ENCODE assay signal across 14 mouse cellular contexts in the genomic region with DNA sequence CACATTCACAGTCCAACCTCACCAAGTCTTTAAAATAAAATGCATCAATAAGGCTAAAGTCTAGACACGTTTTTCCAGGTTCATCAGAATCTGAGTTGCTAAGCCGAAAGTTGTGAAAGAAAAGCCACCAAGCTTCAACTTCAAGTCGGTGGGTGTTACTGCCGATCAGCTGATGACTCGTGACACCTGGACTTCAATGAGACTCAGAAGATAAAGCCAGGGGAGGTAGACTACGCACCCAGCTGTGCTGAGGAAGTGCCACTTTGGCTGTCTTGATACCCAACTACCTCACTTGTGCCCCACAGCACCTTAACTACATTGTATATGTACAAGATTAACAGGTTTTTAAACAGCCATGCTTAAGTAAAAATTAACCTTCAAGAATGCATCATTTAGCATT. TPM values are rescaled to one million over a fixed set of nuclear protein-coding genes. Genes with fewer than 3 reads are reported as not detected.
DNase-seq lines count a peak whose midpoint lies in the region; ATAC-seq and TF ChIP-seq lines count a peak whose summit lies in the region.
"Had no signal": no experiment of that assay in that cellular context is flagged by ENCODE, and none has a peak within 500 bp of the region (broad histone marks: within the 10 kb centered on the region; RNA-seq: fewer than 3 reads in every experiment).

No protein-coding gene starts in this region.

- no peak for TF ChIP-seq EP300 in heart, postnatal 0 days (IDR thresholded peaks at IDR 0.05; ENCODE audit: low read depth)
- TF ChIP-seq EP300 in CH12.LX (IDR thresholded peaks at IDR 0.05; ENCODE audit: low read length), result no peak
- TF ChIP-seq EP300 in stomach, postnatal 0 days (optimal IDR thresholded peaks at IDR 0.05), result no peak

- no peaks in the 10 kb centered on the region for H3K27me3 ChIP-seq in heart, postnatal 0 days (ENCODE audit: control insufficient read depth, insufficient read depth, low read length)
- no peaks in the 10 kb centered on the region for H3K27me3 ChIP-seq in heart, embryonic 10.5 days (ENCODE audit: insufficient read depth, poor library complexity, severe bottlenecking)
- H3K27me3 ChIP-seq in CH12.LX (replicated peaks) (no peaks in the 10 kb centered on the region), myocyte (ENCODE audit: control insufficient read depth, insufficient read depth, insufficient read length) (no peaks in the 10 kb centered on the region)
- H3K27me3 ChIP-seq in stomach, postnatal 0 days (ENCODE audit: control insufficient read depth, insufficient read depth, low read length), result no peaks in the 10 kb centered on the region
- H3K27me3 ChIP-seq: embryonic facial prominence, embryonic 15.5 days; midbrain, embryonic 12.5 days had no signal

- dilution Hi-C loops in CH12.LX (cut with MboI; ENCODE audit: extremely low pct_ligation_motif_present, extremely low pct_unique_long_range_greater_than_20kb, low sequenced_read_pairs), result no loop called here

- WGBS in heart, postnatal 0 days, result 46% methylated on average over 6 of the region's 6 CpGs
- WGBS in heart, embryonic 10.5 days, result 47% methylated on average over 6 of the region's 6 CpGs
- WGBS in stomach, postnatal 0 days, result 46% methylated on average over 6 of the region's 6 CpGs

- no peak for TF ChIP-seq POLR2A in CH12.LX (IDR thresholded peaks at IDR 0.05; ENCODE audit: low read depth, low read length)
- TF ChIP-seq POLR2A in myocyte (IDR thresholded peaks at IDR 0.05; ENCODE audit: insufficient read length, low read depth), result no peak

- H3K36me3 ChIP-seq in heart, postnatal 0 days (replicated peaks; ENCODE audit: control insufficient read depth, insufficient read depth, low read length), result no peaks in the 10 kb centered on the region
- no peaks in the 10 kb centered on the region for H3K36me3 ChIP-seq in heart, embryonic 10.5 days
- peaks cover 0 to 11% of the 10 kb centered on the region in 2 experiments for H3K36me3 ChIP-seq in CH12.LX (replicated peaks in 1 of 2; ENCODE audit: control insufficient read depth in 1 of 2, insufficient read depth in 1 of 2, low read length in 1 of 2)
- H3K36me3 ChIP-seq in myocyte (ENCODE audit: control insufficient read depth, insufficient read depth), result no peaks in the 10 kb centered on the region
- no peaks in the 10 kb centered on the region for H3K36me3 ChIP-seq in stomach, postnatal 0 days (ENCODE audit: control insufficient read depth, insufficient read depth, low read length)
- H3K36me3 ChIP-seq: embryonic facial prominence, embryonic 15.5 days; limb, embryonic 10.5 days; midbrain, embryonic 12.5 days had no signal

- TF ChIP-seq RAD21 in CH12.LX (IDR thresholded peaks at IDR 0.05; ENCODE audit: low read depth, low read length), result no peak

- TF ChIP-seq CTCF in heart, postnatal 0 days (IDR thresholded peaks at IDR 0.05; ENCODE audit: low read depth), result no peak
- no peak for TF ChIP-seq CTCF in CH12.LX (conservative IDR thresholded peaks at IDR 0.05 in 1 of 2, IDR thresholded peaks at IDR 0.05 in 1 of 2; ENCODE audit: low read depth in 2 of 2, low read length in 2 of 2)
- no peak for TF ChIP-seq CTCF in stomach, postnatal 0 days (IDR thresholded peaks at IDR 0.05; ENCODE audit: low read depth)

- H3ac ChIP-seq in myocyte (ENCODE audit: control insufficient read depth, insufficient read length), result no peak overlapping the region

- H3K9me3 ChIP-seq in heart, postnatal 0 days (replicated peaks; ENCODE audit: control insufficient read depth, low read length), result no peaks in the 10 kb centered on the region
- no peaks in the 10 kb centered on the region for H3K9me3 ChIP-seq in heart, embryonic 10.5 days
- H3K9me3 ChIP-seq in CH12.LX (replicated peaks; ENCODE audit: low read length), result no peaks in the 10 kb centered on the region
- no peaks in the 10 kb centered on the region for H3K9me3 ChIP-seq in stomach, postnatal 0 days (ENCODE audit: control insufficient read depth, low read length)
- H3K9me3 ChIP-seq: embryonic facial prominence, embryonic 15.5 days; limb, embryonic 10.5 days; midbrain, embryonic 12.5 days had no signal

- H3K27ac ChIP-seq in heart, postnatal 0 days (ENCODE audit: low read depth), result no peak overlapping the region; the same call in 1 of the 2 replicates
- H3K27ac ChIP-seq in heart, embryonic 10.5 days, result no peak overlapping the region
- no peak overlapping the region for H3K27ac ChIP-seq in CH12.LX (ENCODE audit: insufficient read depth, low read depth)
- no peak overlapping the region; the same call in 1 of the 2 replicates for H3K27ac ChIP-seq in stomach, postnatal 0 days (replicated peaks)
- H3K27ac ChIP-seq: embryonic facial prominence, embryonic 15.5 days; hindbrain, embryonic 14.5 days; limb, embryonic 10.5 days; midbrain, embryonic 12.5 days had no signal

- peaks cover 17% of the 10 kb centered on the region for H3K4me1 ChIP-seq in heart, postnatal 0 days (ENCODE audit: control insufficient read depth, insufficient read depth)
- peaks cover 8% of the 10 kb centered on the region; the same call in 1 of the 2 replicates for H3K4me1 ChIP-seq in heart, embryonic 10.5 days
- H3K4me1 ChIP-seq in CH12.LX (ENCODE audit: control insufficient read depth in 1 of 2, insufficient read depth in 2 of 2), result peaks cover 3 to 45% of the 10 kb centered on the region in 2 experiments; a peak in 3 of 4 replicates
- H3K4me1 ChIP-seq in stomach, postnatal 0 days (replicated peaks; ENCODE audit: control insufficient read depth, insufficient read depth), result no peaks in the 10 kb centered on the region

- H3K4me2 ChIP-seq in heart, postnatal 0 days (ENCODE audit: low read depth, low read length), result peak overlapping the region; percentile 17; the same call in 1 of the 2 replicates
- no peak overlapping the region for H3K4me2 ChIP-seq in CH12.LX (ENCODE audit: insufficient read depth, low read depth, poor library complexity, severe bottlenecking)
- H3K4me2 ChIP-seq in myocyte (ENCODE audit: low read depth), result peak overlapping the region; percentile 36
- H3K4me2 ChIP-seq in stomach, postnatal 0 days (replicated peaks; ENCODE audit: low read depth), result no peak overlapping the region
- H3K4me2 ChIP-seq: embryonic facial prominence, embryonic 15.5 days; hindbrain, embryonic 14.5 days; midbrain, embryonic 12.5 days had no signal

- H3K9ac ChIP-seq in heart, postnatal 0 days (replicated peaks; ENCODE audit: low read depth, low read length), result no peak overlapping the region
- H3K9ac ChIP-seq in CH12.LX (ENCODE audit: insufficient read depth, low read depth), result 0 out of 2 replicates have a peak overlapping the region, but pooled peaks have one; percentile 9
- no peak overlapping the region for H3K9ac ChIP-seq in stomach, postnatal 0 days (ENCODE audit: low read length)
- H3K9ac ChIP-seq: embryonic facial prominence, embryonic 15.5 days; forebrain, postnatal 0 days; hindbrain, embryonic 14.5 days; liver, postnatal 0 days; midbrain, embryonic 12.5 days had no signal

- in situ Hi-C loops in CH12.LX (cut with MboI; ENCODE audit: low pct_ligation_motif_present, low pct_unique_long_range_greater_than_20kb, low sequenced_read_pairs), result no loop called here

- DNase-seq in heart, postnatal 0 days (ENCODE audit: low spot score), result no peak
- no peak for DNase-seq in heart, embryonic 10.5 days (ENCODE audit: low spot score)
- DNase-seq in 3T3-L1 (ENCODE audit: low read depth, low spot score), result peak; percentile 11
- DNase-seq in CH12.LX (ENCODE audit: extremely low read depth), result peak; percentile 31
- DNase-seq in Muller cell, postnatal 12 days (ENCODE audit: inconsistent ontology term), result no peak
- no peak for DNase-seq in stomach, postnatal 0 days (ENCODE audit: low spot score)
- DNase-seq: forebrain, postnatal 0 days; layer of hippocampus, adult 9-11 months; liver, postnatal 0 days had no signal

- no peak for ATAC-seq in heart, postnatal 0 days (ENCODE audit: insufficient read depth, low read depth)
- no peak for ATAC-seq in stomach, postnatal 0 days (ENCODE audit: low FRiP score, low TSS enrichment)
- ATAC-seq: forebrain, postnatal 0 days; liver, postnatal 0 days had no signal

- peaks cover 49% of the 10 kb centered on the region for H3K79me2 ChIP-seq in CH12.LX (replicated peaks; ENCODE audit: control insufficient read depth, extremely low read depth, insufficient read depth, poor library complexity, severe bottlenecking)
- H3K79me2 ChIP-seq in myocyte (ENCODE audit: control insufficient read depth, insufficient read depth), result peaks cover 67% of the 10 kb centered on the region

- H3K4me3 ChIP-seq in heart, postnatal 0 days (ENCODE audit: low read depth, low read length), result no peak overlapping the region
- H3K4me3 ChIP-seq in heart, embryonic 10.5 days, result no peak overlapping the region
- H3K4me3 ChIP-seq in CH12.LX (replicated peaks in 1 of 3; ENCODE audit: low read depth in 2 of 3, low read length in 2 of 3, poor library complexity in 1 of 3), result no peak overlapping the region
- no peak overlapping the region for H3K4me3 ChIP-seq in myocyte
- no peak overlapping the region for H3K4me3 ChIP-seq in stomach, postnatal 0 days (ENCODE audit: low read depth, low read length)
- H3K4me3 ChIP-seq: embryonic facial prominence, embryonic 15.5 days; limb, embryonic 10.5 days; midbrain, embryonic 12.5 days had no signal

TF ChIP-seq in CH12.LX, 34 proteins besides CTCF, POLR2A, EP300 and RAD21 (continues in another document):
- TF ChIP-seq SIN3A (IDR thresholded peaks at IDR 0.05; ENCODE audit: low read length) (0 out of 2 replicates have a peak, but pooled peaks have one; percentile 49), RCOR1 (conservative IDR thresholded peaks at IDR 0.05; ENCODE audit: low read depth, low read length) (no peak), HCFC1 (IDR thresholded peaks at IDR 0.05; ENCODE audit: low read depth, low read length) (no peak), ETS1 (conservative IDR thresholded peaks at IDR 0.05; ENCODE audit: low read depth, low read length) (0 out of 2 replicates have a peak, but pooled peaks have one; percentile 37), ZC3H11A (IDR thresholded peaks at IDR 0.05; ENCODE audit: low read depth, low read length) (no peak)

TF ChIP-seq in myocyte, 11 proteins besides CTCF, POLR2A, EP300 and RAD21 (continues in another document):
- TF ChIP-seq E2F4 (IDR thresholded peaks at IDR 0.05; ENCODE audit: insufficient read depth) (no peak), REST (IDR thresholded peaks at IDR 0.05; ENCODE audit: insufficient read depth, insufficient read length) (no peak), SRF (IDR thresholded peaks at IDR 0.05; ENCODE audit: control insufficient read depth, insufficient read length, low read depth) (no peak), MYOD1 (IDR thresholded peaks at IDR 0.05; ENCODE audit: control insufficient read depth in 1 of 3, insufficient read length in 2 of 3, low read depth in 2 of 3) (no peak)

RNA-seq across cellular contexts. Expression of a gene that starts 3.4 kb away (rescaled TPM):
- total RNA-seq in heart, postnatal 0 days (2014; rRNA removed; ENCODE audit: low replicate concordance), result 101 and 180 TPM in 2 replicates
- polyA plus RNA-seq in heart, postnatal 0 days (2015; fragmentation: Nextera tagmentation; extraction: Ambion mirVana), result 424 and 438 TPM in 2 replicates
- polyA plus RNA-seq in heart, embryonic 10.5 days (2016; fragmentation: Nextera tagmentation; extraction: Ambion mirVana), result 318 and 342 TPM in 2 replicates
- total RNA-seq in CH12.LX (2012; rRNA removed) (86.0 and 109 TPM in 2 replicates), CH12.LX (2014; rRNA removed) (168 TPM in 2 replicates)
- polyA plus RNA-seq in CH12.LX (2012; ENCODE audit: insufficient read length, low read depth) (189 and 193 TPM in 2 replicates), myocyte (2012; fragmentation: generic; extraction: Trizol) (150 TPM)
- 1,191 and 1,262 TPM in 2 replicates for polyA plus RNA-seq in stomach, postnatal 0 days (2015; fragmentation: Nextera tagmentation; extraction: Ambion mirVana)

Comparison
In these comparisons a context has a peak if more than half of its experiments do, and no peak if none do; other contexts are left out.
1. DNase-seq: peak in 3T3-L1 (single experiment) and CH12.LX (single experiment); none in heart, postnatal 0 days (single experiment), heart, embryonic 10.5 days (single experiment), Muller cell, postnatal 12 days (single experiment) and stomach, postnatal 0 days (single experiment).
2. H3K4me2 ChIP-seq: peak in heart, postnatal 0 days (single experiment) and myocyte (single experiment); none in CH12.LX (single experiment) and stomach, postnatal 0 days (single experiment).